Mouse (Mus musculus): ENCODE measurements around the gene Plekha7. TPM values are rescaled to one million over a fixed set of nuclear protein-coding genes. Genes with fewer than 3 reads are reported as not detected.

Gene Plekha7
- polyA plus RNA-seq, 1 experiment from 2014 or later, result 11.8 TPM

GRCm38 (mm10) chr7:116269501-116269995 is 38.6 kb downstream of the Plekha7 start:
- no peak overlapping the region for H3K4me3 ChIP-seq (replicated peaks; ENCODE audit: low read depth, low read length)
- H3K4me2 ChIP-seq (ENCODE audit: low read length), result no peak overlapping the region; the same call in 1 of the 2 replicates
- TF ChIP-seq CTCF (IDR thresholded peaks at IDR 0.05; ENCODE audit: low read depth), result no peak
- no peaks in the 10 kb centered on the region for H3K27me3 ChIP-seq (ENCODE audit: insufficient read depth, low read length)
- peaks cover 20% of the 10 kb centered on the region for H3K4me1 ChIP-seq (replicated peaks; ENCODE audit: insufficient read depth, low read length)
- DNase-seq (ENCODE audit: low spot score), result no peak
- H3K36me3 ChIP-seq (ENCODE audit: insufficient read depth, low read length), result no peaks in the 10 kb centered on the region
- no peaks in the 10 kb centered on the region for H3K9me3 ChIP-seq (replicated peaks; ENCODE audit: low read length)
- H3K27ac ChIP-seq, result peak overlapping the region; percentile 77
- no peak overlapping the region for H3K9ac ChIP-seq (ENCODE audit: low read depth, low read length)
- peak; percentile 45 for ATAC-seq (replicated peaks; ENCODE audit: low FRiP score, low read depth)
- WGBS, result 63% methylated on average over 6 of the region's 6 CpGs

GRCm38 (mm10) chr7:116268113-116268926 is 39.9 kb downstream of the Plekha7 start:
- no peak for TF ChIP-seq CTCF (IDR thresholded peaks at IDR 0.05; ENCODE audit: low read depth)
- no peaks in the 10 kb centered on the region for H3K36me3 ChIP-seq (ENCODE audit: insufficient read depth, low read length)
- peak overlapping the region; percentile 31; the same call in 1 of the 2 replicates for H3K4me2 ChIP-seq (ENCODE audit: low read length)
- H3K9me3 ChIP-seq (replicated peaks; ENCODE audit: low read length), result no peaks in the 10 kb centered on the region
- peaks cover 20% of the 10 kb centered on the region for H3K4me1 ChIP-seq (replicated peaks; ENCODE audit: insufficient read depth, low read length)
- WGBS, result 19% methylated on average over 13 of the region's 13 CpGs
- peak overlapping the region; percentile 77 for H3K27ac ChIP-seq
- peak; percentile 83 for ATAC-seq (replicated peaks; ENCODE audit: low FRiP score, low read depth)
- H3K9ac ChIP-seq (ENCODE audit: low read depth, low read length), result no peak overlapping the region
- H3K4me3 ChIP-seq (replicated peaks; ENCODE audit: low read depth, low read length), result no peak overlapping the region
- peak; percentile 67 for DNase-seq (ENCODE audit: low spot score)
- H3K27me3 ChIP-seq (ENCODE audit: insufficient read depth, low read length), result no peaks in the 10 kb centered on the region

GRCm38 (mm10) chr7:116263281-116263680 is 44.9 kb downstream of the Plekha7 start:
- no peak for TF ChIP-seq CTCF (IDR thresholded peaks at IDR 0.05; ENCODE audit: low read depth)
- Histone ChIP-seq H3K9ac (ENCODE audit: low read depth, low read length) (no peak overlapping the region), H3K27me3 (ENCODE audit: insufficient read depth, low read length) (no peaks in the 10 kb centered on the region), H3K36me3 (ENCODE audit: insufficient read depth, low read length) (no peaks in the 10 kb centered on the region), H3K9me3 (replicated peaks; ENCODE audit: low read length) (no peaks in the 10 kb centered on the region), H3K4me3 (replicated peaks; ENCODE audit: low read depth, low read length) (no peak overlapping the region), H3K27ac (no peak overlapping the region), H3K4me2 (ENCODE audit: low read length) (no peak overlapping the region), H3K4me1 (replicated peaks; ENCODE audit: insufficient read depth, low read length) (peaks cover 17% of the 10 kb centered on the region; the same call in 1 of the 2 replicates)
- ATAC-seq (replicated peaks; ENCODE audit: low FRiP score, low read depth), result no peak
- no peak for DNase-seq (ENCODE audit: low spot score)
- WGBS, result 68% methylated on average over 7 of the region's 7 CpGs

GRCm38 (mm10) chr7:116262508-116262907 is 45.7 kb downstream of the Plekha7 start:
- Histone ChIP-seq H3K4me1 (replicated peaks; ENCODE audit: insufficient read depth, low read length) (peaks cover 10% of the 10 kb centered on the region; the same call in 1 of the 2 replicates), H3K36me3 (ENCODE audit: insufficient read depth, low read length) (no peaks in the 10 kb centered on the region), H3K27ac (peak overlapping the region; percentile 13; the same call in 1 of the 2 replicates), H3K27me3 (ENCODE audit: insufficient read depth, low read length) (no peaks in the 10 kb centered on the region), H3K4me2 (ENCODE audit: low read length) (no peak overlapping the region), H3K9ac (ENCODE audit: low read depth, low read length) (no peak overlapping the region), H3K4me3 (replicated peaks; ENCODE audit: low read depth, low read length) (no peak overlapping the region), H3K9me3 (replicated peaks; ENCODE audit: low read length) (no peaks in the 10 kb centered on the region)
- no peak for ATAC-seq (replicated peaks; ENCODE audit: low FRiP score, low read depth)
- DNase-seq (ENCODE audit: low spot score), result no peak
- TF ChIP-seq CTCF (IDR thresholded peaks at IDR 0.05; ENCODE audit: low read depth), result no peak
- 50% methylated on average over 2 of the region's 2 CpGs for WGBS

- 41% methylated on average over 4 of the region's 4 CpGs for WGBS
- H3K27me3 ChIP-seq (ENCODE audit: insufficient read depth, low read length), result no peaks in the 10 kb centered on the region
- H3K9me3 ChIP-seq (replicated peaks; ENCODE audit: low read length), result no peaks in the 10 kb centered on the region
- H3K27ac ChIP-seq, result no peak overlapping the region
- peak; percentile 69 for TF ChIP-seq CTCF (IDR thresholded peaks at IDR 0.05; ENCODE audit: low read depth)
- no peak overlapping the region for H3K9ac ChIP-seq (ENCODE audit: low read depth, low read length)
- peak; percentile 37; the same call in 1 of the 2 replicates for ATAC-seq (replicated peaks; ENCODE audit: low FRiP score, low read depth)
- peaks cover 10% of the 10 kb centered on the region; the same call in 1 of the 2 replicates for H3K4me1 ChIP-seq (replicated peaks; ENCODE audit: insufficient read depth, low read length)
- peak; percentile 55 for DNase-seq (ENCODE audit: low spot score)
- H3K4me2 ChIP-seq (ENCODE audit: low read length), result no peak overlapping the region
- H3K4me3 ChIP-seq (replicated peaks; ENCODE audit: low read depth, low read length), result no peak overlapping the region
- no peaks in the 10 kb centered on the region for H3K36me3 ChIP-seq (ENCODE audit: insufficient read depth, low read length)
Observed at GRCm38 (mm10) chr7:116262101-116262500, 46.1 kb downstream of the Plekha7 start.

GRCm38 (mm10) chr7:116260826-116261615 is 47.2 kb downstream of the Plekha7 start:
- no peak overlapping the region for H3K4me2 ChIP-seq (ENCODE audit: low read length)
- no peak overlapping the region for H3K9ac ChIP-seq (ENCODE audit: low read depth, low read length)
- TF ChIP-seq CTCF (IDR thresholded peaks at IDR 0.05; ENCODE audit: low read depth), result peak; percentile 61
- no peak overlapping the region for H3K4me3 ChIP-seq (replicated peaks; ENCODE audit: low read depth, low read length)
- no peaks in the 10 kb centered on the region for H3K36me3 ChIP-seq (ENCODE audit: insufficient read depth, low read length)
- no peak for DNase-seq (ENCODE audit: low spot score)
- no peak overlapping the region for H3K27ac ChIP-seq
- ATAC-seq (replicated peaks; ENCODE audit: low FRiP score, low read depth), result no peak
- no peaks in the 10 kb centered on the region for H3K27me3 ChIP-seq (ENCODE audit: insufficient read depth, low read length)
- WGBS, result 72% methylated on average over 4 of the region's 4 CpGs
- H3K9me3 ChIP-seq (replicated peaks; ENCODE audit: low read length), result no peaks in the 10 kb centered on the region
- H3K4me1 ChIP-seq (replicated peaks; ENCODE audit: insufficient read depth, low read length), result peaks cover 10% of the 10 kb centered on the region; the same call in 1 of the 2 replicates

Measured in kidney, postnatal 0 days (tissue).